Mouse (Mus musculus): ENCODE measurements at regions not wholly inside any gene's neighbourhood (a gene's known extent, or its start where the extent isn't known, plus 50 kb on each side); places are given as distances from the start of the nearest gene placed in this dataset.

- no peak for DNase-seq
Measured at GRCm38 (mm10) chr13:111940796-111941513, 132.2 kb upstream of the Map3k1 start.

GRCm38 (mm10) chr13:111941946-111942345 lies 133.2 kb upstream of the Map3k1 start:
- no peak for DNase-seq

- DNase-seq: no peak
Measured at GRCm38 (mm10) chr13:111943392-111944088, 134.7 kb upstream of the Map3k1 start.

- no peak for DNase-seq
Measured at GRCm38 (mm10) chr13:111944089-111944406, 135.3 kb upstream of the Map3k1 start.

GRCm38 (mm10) chr13:111946271-111946670 lies 137.5 kb upstream of the Map3k1 start:
- DNase-seq: no peak

- DNase-seq: no peak
Measured at GRCm38 (mm10) chr13:111946811-111947210, 138.0 kb upstream of the Map3k1 start.

GRCm38 (mm10) chr13:111948395-111948794 lies 139.6 kb upstream of the Map3k1 start:
- no peak for DNase-seq

GRCm38 (mm10) chr13:111950042-111950441 lies 141.2 kb upstream of the Map3k1 start:
- DNase-seq: no peak

GRCm38 (mm10) chr13:111953860-111954519 lies 145.2 kb upstream of the Map3k1 start:
- DNase-seq: no peak

GRCm38 (mm10) chr13:111954520-111954884 lies 145.7 kb upstream of the Map3k1 start:
- DNase-seq: peak; percentile 64

- DNase-seq: no peak
Measured at GRCm38 (mm10) chr13:111957118-111957517, 148.3 kb upstream of the Map3k1 start.

- DNase-seq: no peak
Measured at GRCm38 (mm10) chr13:111957674-111958273, 149.0 kb upstream of the Map3k1 start.

- DNase-seq: no peak
Measured at GRCm38 (mm10) chr13:111958421-111958820, 149.6 kb upstream of the Map3k1 start.

- DNase-seq: no peak
Measured at GRCm38 (mm10) chr13:111960036-111960435, 151.2 kb upstream of the Map3k1 start.

GRCm38 (mm10) chr13:111961423-111961822 lies 152.6 kb upstream of the Map3k1 start:
- no peak for DNase-seq

GRCm38 (mm10) chr13:111962155-111962554 lies 153.4 kb upstream of the Map3k1 start:
- DNase-seq: no peak

- DNase-seq: no peak
Measured at GRCm38 (mm10) chr13:111966113-111966512, 157.3 kb upstream of the Map3k1 start.

- DNase-seq: peak; percentile 38
Measured at GRCm38 (mm10) chr13:111966627-111967026, 157.8 kb upstream of the Map3k1 start.

GRCm38 (mm10) chr13:111968197-111968596 lies 159.4 kb upstream of the Map3k1 start:
- DNase-seq: no peak

- no peak for DNase-seq
Measured at GRCm38 (mm10) chr13:111974282-111974681, 165.5 kb upstream of the Map3k1 start.

GRCm38 (mm10) chr13:111975549-111975948 lies 166.8 kb upstream of the Map3k1 start:
- DNase-seq: no peak

- DNase-seq: peak; percentile 45
Measured at GRCm38 (mm10) chr13:111977769-111978674, 169.2 kb upstream of the Map3k1 start.

GRCm38 (mm10) chr13:111978675-111979020 lies 169.9 kb upstream of the Map3k1 start:
- DNase-seq: peak; percentile 36

All from kidney, postnatal 10 days (tissue).